Mouse (Mus musculus): ENCODE measurements around the gene Pstk. TPM values are rescaled to one million over a fixed set of nuclear protein-coding genes. Genes with fewer than 3 reads are reported as not detected.
"Not testable (repeated sequence)": the region's sequence is repeated elsewhere in the genome, so short reads cannot be mapped to it uniquely, and the experiment has no call there.

The Pstk gene
- 10 to 100 TPM; 51.7 to 55.1 TPM for total RNA-seq (2021)

GRCm38 (mm10) chr7:131370648-131371469 is at the start of gene Pstk:
TSS of gene Pstk (plus strand) at chr7:131371141.
- intact Hi-C loops (cut with DNase I) = no loop called here
- DNase-seq = peak; percentile 94

DNA sequence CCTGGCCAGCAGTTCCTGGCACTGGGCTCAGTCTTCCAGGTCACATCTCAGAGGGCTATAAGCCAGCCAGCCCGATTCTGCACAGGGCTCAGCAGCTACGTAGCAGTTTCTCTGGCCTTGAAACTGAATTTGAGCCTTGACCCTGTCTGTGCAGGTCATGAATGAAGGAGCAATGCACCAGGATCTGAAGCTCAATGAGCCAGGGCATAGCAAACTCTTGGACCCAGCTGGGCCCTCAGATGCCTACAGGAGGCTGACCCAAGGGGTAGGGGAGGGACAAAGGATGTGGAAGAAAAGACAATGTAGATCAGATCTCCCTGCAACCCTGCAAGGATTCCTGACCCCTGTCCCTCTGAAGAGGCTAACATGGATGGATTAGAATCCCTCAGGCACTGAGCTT is 48.7 kb upstream of the Pstk start, which contains the start of gene Cuzd1:
Gene Cuzd1, minus strand, starts transcription at position 101 of the 400 bp plus-strand sequence.
- DNase-seq = no peak
- intact Hi-C loops (cut with DNase I) = loop anchor here (10.0 kb wide), 1 partner anchor 207 kb away; no protein-coding TSS in a partner anchor

DNA sequence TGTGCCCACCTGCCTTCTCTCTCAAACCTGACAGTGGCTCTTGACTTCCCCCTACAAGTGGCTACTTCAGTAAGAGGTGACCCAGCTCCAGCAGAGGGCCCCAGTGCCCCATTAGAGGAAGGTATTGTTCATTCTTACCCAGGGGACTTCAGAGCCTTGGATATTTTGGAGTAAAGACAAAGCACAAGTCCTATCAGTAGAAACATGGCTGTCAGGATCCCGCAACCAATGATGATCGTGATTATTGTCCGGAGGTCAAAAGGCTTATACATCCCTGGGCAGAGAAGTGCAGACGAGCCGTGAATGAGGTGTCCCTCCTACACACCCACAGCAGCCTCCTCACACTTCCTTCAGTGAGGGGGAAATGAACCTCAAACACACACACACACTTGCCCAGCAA is 43.9 kb upstream of the Pstk start:
- no peak for DNase-seq
- intact Hi-C loops (cut with DNase I) = loop anchor here (10.0 kb wide), 1 partner anchor 212 kb away; no protein-coding TSS in a partner anchor

GRCm38 (mm10) chr7:131329416-131329815 is 41.5 kb upstream of the Pstk start, which contains the start of gene Fam24b:
TSS of gene Fam24b (minus strand) at chr7:131329516.
- intact Hi-C loops (cut with DNase I) = loop anchor here (10.0 kb wide), 1 partner anchor 215 kb away; no protein-coding TSS in a partner anchor

DNA sequence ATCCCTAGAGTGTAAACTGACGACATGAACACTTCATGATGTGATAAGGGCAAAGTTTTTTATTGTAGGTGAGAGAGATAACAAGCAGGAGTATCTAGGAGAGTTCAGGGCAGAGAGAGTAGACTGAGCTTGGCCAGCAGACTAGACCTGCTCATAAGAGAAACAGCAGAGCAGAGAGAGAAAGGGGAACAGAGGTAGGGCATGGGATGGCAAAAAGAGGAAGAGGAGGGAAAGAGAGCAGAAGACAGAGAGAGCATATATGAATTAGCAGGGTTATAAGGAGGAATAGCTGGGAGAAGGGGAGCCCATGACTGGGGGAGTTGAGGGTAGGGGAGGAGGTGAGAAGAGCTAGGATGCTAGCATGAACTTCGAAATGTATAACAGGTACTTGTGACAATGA is 39.3 kb upstream of the Pstk start:
- DNase-seq = no peak
- intact Hi-C loops (cut with DNase I) = no loop called here

More at GRCm38 (mm10) chr7:131329416-131329815, 41.5 kb upstream of the Pstk start, which contains the start of gene Fam24b:
- no peak for DNase-seq

DNA sequence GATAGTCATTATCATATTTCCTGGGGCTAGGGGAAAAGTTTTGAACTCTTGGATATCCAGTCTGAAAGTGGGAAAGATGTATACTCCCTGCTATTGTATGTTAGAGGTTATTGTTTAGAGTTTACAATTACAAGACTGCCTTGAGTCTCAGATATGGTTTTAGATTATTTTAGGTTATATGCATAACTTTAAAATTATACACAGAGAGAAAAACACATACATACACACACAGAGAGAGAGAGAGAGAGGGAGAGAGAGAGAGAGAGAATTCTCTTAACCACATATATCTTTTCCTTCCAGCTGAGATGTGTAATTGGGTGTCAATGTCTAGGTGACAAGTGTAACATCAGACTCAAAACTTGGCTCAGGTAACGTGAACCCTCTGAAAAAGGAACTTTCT is 37.4 kb upstream of the Pstk start, which contains the start of gene Fam24a:
Gene Fam24a, plus strand, starts transcription at position 301 of the 400 bp plus-strand sequence.
- intact Hi-C loops (cut with DNase I) = no loop called here
- DNase-seq = no peak

DNA sequence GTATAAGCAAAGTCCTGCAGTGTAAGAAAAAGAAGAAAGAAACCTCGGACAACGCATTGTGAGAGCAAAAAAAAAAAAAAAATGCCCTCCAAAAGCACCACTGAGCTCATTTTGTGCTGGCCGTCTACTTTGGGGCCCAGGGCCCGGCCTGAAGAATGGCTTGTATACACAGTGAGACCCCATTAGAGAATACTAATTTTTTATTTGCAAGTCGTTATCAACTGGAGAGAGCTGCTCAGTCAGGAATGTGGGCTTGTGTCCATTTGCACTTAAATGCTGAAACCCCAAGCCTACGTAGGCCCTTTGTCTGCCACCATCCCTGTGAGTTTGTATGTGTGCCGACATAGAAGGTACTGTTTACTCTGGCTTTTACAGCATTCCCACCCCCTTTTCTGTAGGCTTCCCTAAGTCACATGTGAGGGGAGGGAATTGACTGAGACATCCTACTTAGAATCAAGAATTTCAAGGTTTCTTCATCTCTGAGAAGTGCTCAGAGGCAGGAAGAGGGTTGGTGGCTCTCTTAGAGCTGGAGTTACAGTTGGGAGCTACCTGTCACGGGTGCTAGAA is 33.4 kb upstream of the Pstk start:
- intact Hi-C loops (cut with DNase I) = no loop called here
- DNase-seq = no peak

- intact Hi-C loops (cut with DNase I) = no loop called here
- DNase-seq = no peak
These were observed 24.9 kb upstream of the Pstk start for GRCm38 (mm10) chr7:131345856-131346541.

- intact Hi-C loops (cut with DNase I) = no loop called here
- no peak for DNase-seq
These were observed 14.8 kb upstream of the Pstk start for GRCm38 (mm10) chr7:131356105-131356504.

DNA sequence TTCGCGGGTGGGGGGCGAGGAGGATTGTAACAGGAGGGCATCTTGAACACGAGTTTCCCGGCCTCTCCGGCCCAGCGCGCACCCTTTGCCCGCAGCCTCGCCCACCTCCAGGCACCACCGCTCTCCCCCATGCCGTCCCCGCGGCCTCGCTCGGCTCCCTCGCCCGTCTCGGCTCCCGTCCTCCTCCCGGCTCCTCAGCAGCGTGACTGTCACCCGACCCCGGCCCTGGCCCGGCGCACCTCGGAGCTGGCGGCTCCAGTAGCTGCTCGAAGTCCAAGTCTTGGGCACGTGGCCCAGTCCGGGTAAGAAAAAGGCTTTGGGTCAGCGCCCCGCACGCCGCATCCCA is 8.7 kb upstream of the Pstk start:
- intact Hi-C loops (cut with DNase I) = loop anchor here (2.0 to 5.0 kb wide), 2 partner anchors 49 to 195 kb away; partner anchors contain the start of genes Acadsb and Ikzf5
- no peak for DNase-seq

- peak; percentile 95 to 97 for DNase-seq
- intact Hi-C loops (cut with DNase I) = loop anchor here (2.0 to 5.0 kb wide), 2 partner anchors 48 to 195 kb away; partner anchors contain the start of genes Acadsb and Ikzf5
These were observed 8.2 kb upstream of the Pstk start, which contains the start of gene 2310057M21Rik for GRCm38 (mm10) chr7:131362615-131363300. TSS of gene 2310057M21Rik (minus strand) at chr7:131362759.

GRCm38 (mm10) chr7:131364131-131364530 is 6.8 kb upstream of the Pstk start:
- DNase-seq = no peak
- intact Hi-C loops (cut with DNase I) = loop anchor here (5.0 kb wide), 1 partner anchor 193 kb away; no protein-coding TSS in a partner anchor

DNA sequence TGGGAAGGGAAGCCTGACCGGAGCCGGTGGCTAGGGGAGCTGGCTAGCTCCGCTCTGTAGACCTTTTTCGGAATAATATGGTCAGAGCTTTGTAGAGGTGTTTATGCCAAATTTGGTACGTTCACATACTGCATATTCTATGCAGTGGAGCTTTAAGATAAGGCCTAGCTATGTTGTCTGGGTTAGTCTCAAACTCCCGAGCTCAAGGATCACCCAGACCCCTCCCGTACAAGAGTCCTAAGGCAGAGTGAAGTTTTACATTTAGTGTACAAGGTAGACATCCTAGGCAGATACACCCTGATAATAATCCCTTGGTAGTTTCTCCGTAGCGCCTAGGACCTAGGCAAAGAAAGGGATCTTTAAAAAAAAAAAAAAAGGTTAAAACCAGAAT is 524 bp downstream of the Pstk start:
- intact Hi-C loops (cut with DNase I) = no loop called here
- DNase-seq = no peak

DNA sequence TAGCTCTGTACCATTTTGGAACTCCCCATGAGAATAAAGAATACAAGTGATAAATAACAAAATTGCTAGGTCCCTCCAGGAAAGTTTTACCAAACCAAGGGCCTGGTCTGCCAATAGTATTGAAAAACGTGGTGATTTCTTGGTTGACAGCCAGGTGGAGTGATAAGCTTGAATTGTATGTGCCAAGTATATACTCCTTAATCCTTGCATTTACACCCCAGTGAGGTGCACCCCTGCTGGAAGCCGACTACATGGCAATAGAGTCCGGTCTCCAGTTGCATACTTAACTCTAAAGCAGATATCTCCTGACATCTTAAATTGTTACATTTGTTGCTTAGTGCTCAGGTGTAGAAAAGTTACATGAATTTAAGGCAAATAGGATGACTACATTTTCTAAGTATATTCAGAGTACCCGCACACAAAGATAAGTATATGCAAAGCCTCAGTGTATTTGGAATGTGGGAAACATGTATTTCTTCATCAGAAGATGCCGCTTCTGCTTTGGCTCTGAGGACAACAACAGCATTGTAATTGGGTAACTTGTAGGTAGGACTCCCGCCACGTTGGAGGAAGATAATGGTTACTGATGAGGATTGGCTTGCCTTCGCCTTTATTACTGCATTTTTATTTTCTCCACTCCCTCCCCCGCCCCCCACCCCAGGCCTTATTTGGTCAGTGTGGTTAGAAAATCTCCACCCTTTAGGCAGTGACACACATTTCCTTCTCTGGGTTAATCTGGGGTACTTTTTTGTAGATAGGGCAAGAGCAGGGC is 1.1 kb downstream of the Pstk start:
- intact Hi-C loops (cut with DNase I) = no loop called here
- DNase-seq = no peak

DNA sequence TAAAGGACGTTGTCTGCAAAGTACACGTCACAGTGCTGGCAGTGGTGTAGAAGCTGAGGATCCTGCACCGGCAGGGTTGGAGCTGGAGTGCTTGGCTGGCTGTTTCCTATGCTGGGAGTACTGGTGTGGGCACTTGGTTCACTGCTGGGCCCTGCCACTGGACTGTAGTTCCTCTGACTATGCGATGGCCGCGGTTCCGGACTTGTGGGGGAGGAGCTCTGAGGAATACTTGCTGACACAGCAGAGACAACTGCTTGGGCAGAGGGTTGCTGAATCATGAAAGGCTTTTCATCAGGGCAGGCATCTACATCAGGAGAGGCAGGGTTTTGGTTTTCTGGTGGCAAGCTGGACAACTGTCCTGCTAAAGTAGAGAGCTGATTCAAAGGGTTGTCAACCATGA is 20.8 kb downstream of the Pstk start:
- intact Hi-C loops (cut with DNase I) = not testable (repeated sequence)

GRCm38 (mm10) chr7:131409321-131409987 is 38.5 kb downstream of the Pstk start:
- intact Hi-C loops (cut with DNase I) = loop anchor here (5.0 kb wide), 1 partner anchor 148 kb away; no protein-coding TSS in a partner anchor
- DNase-seq = peak in 1 of 2 experiments; percentile 16

More for the DNA sequence above, 20.8 kb downstream of the Pstk start:
- not testable (repeated sequence) for DNase-seq

DNA sequence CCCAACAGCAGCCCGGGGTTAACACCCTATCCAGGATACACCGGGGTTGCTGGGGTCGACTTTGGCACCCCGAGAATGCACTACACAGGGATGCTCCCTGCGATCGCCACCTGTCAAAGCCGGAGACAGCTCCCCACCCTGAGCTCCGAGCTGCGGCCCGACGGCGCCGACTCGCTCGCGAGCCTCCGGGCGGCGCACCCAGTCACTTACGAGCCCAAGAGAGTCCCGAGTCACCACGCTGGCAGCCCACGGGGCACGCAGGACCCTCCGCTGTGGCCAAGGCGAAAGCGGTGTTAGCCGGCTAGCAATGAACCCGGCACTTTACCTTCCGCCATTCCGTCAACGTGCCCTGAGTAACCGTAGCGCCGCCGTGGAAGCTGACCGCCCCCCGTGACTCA is 39.0 kb downstream of the Pstk start:
- intact Hi-C loops (cut with DNase I) = loop anchor here (2.0 to 5.0 kb wide), 3 partner anchors 47 to 147 kb away; partner anchors contain the start of genes 2310057M21Rik and Hmx3
- no peak for DNase-seq

- intact Hi-C loops (cut with DNase I) = loop anchor here (2.0 to 5.0 kb wide), 2 partner anchors 48 to 132 kb away; partner anchors contain the start of genes 2310057M21Rik and Hmx3
- peak; percentile 99 to 100 for DNase-seq
These were observed 39.6 kb downstream of the Pstk start, which contains the start of the genes Ikzf5 and Acadsb for GRCm38 (mm10) chr7:131410416-131411058. TSS of gene Ikzf5 (minus strand) at chr7:131410521. TSS of gene Acadsb (plus strand) at chr7:131410601.
